8 mouse cellular contexts compared by ENCODE assay signal in genomic region chr9:77544354-77545067, GRCm38 (mm10). TPM values are rescaled to one million over a fixed set of nuclear protein-coding genes. Genes with fewer than 3 reads are reported as not detected.
DNase-seq lines count a peak whose midpoint lies in the region; ATAC-seq and TF ChIP-seq lines count a peak whose summit lies in the region.

Lrrc1 (minus strand) TSS chr9:77544870.

- peak within 1 kb of the TSS; percentile 85 for H3K27ac ChIP-seq in embryonic facial prominence, embryonic 14.5 days (replicated peaks; ENCODE audit: low read depth, low read length)
- H3K27ac ChIP-seq in limb, embryonic 14.5 days (replicated peaks; ENCODE audit: low read depth, low read length): peak within 1 kb of the TSS; percentile 67
- peak within 1 kb of the TSS; percentile 48; the same call in 1 of the 2 replicates for H3K27ac ChIP-seq in midbrain, postnatal 0 days (ENCODE audit: low read depth, low read length)

- H3K4me1 ChIP-seq in embryonic facial prominence, embryonic 14.5 days (ENCODE audit: control insufficient read depth, insufficient read depth, low read length): peaks cover 10% of the 10 kb centered on the region
- H3K4me1 ChIP-seq in limb, embryonic 14.5 days (ENCODE audit: control insufficient read depth, insufficient read depth, low read length): peaks cover 14% of the 10 kb centered on the region; the same call in 1 of the 2 replicates
- H3K4me1 ChIP-seq in midbrain, postnatal 0 days (ENCODE audit: insufficient read depth, low read length): 0 out of 2 replicates have a peak, but pooled peaks cover 3% of the 10 kb centered on the region

- no peaks in the 10 kb centered on the region for H3K27me3 ChIP-seq in embryonic facial prominence, embryonic 14.5 days (replicated peaks; ENCODE audit: control insufficient read depth, insufficient read depth, low read length)
- H3K27me3 ChIP-seq in limb, embryonic 14.5 days (ENCODE audit: control insufficient read depth, insufficient read depth, low read length): no peaks in the 10 kb centered on the region
- H3K27me3 ChIP-seq in midbrain, postnatal 0 days (ENCODE audit: insufficient read depth, low read length): peaks cover 4% of the 10 kb centered on the region; the same call in 1 of the 2 replicates

- peak; percentile 69 for DNase-seq in 3T3-L1 (ENCODE audit: low read depth, low spot score)
- peak; percentile 69 to 78 for DNase-seq in adrenal gland, postnatal 4 days (ENCODE audit: low spot score in 2 of 2)
- DNase-seq in embryonic facial prominence, embryonic 14.5 days (ENCODE audit: low spot score): peak; percentile 93
- DNase-seq in heart, adult 8-10 months (ENCODE audit: low spot score): peak; percentile 77
- peak; percentile 87 for DNase-seq in kidney, adult 9 months
- peak; percentile 81 for DNase-seq in limb, embryonic 14.5 days (ENCODE audit: low spot score)
- DNase-seq in midbrain, postnatal 0 days (ENCODE audit: low spot score): peak; percentile 85
- peak; percentile 72 to 89 for DNase-seq in spleen, postnatal 4 days (ENCODE audit: low spot score in 2 of 2)

- peak; percentile 91 for ATAC-seq in embryonic facial prominence, embryonic 14.5 days (ENCODE audit: low read depth)
- ATAC-seq in limb, embryonic 14.5 days (ENCODE audit: low FRiP score, low read depth): peak; percentile 93
- peak; percentile 90 for ATAC-seq in midbrain, postnatal 0 days (ENCODE audit: low FRiP score)

- WGBS in embryonic facial prominence, embryonic 14.5 days: 2% methylated on average over 51 of the region's 88 CpGs
- WGBS in limb, embryonic 14.5 days: 10% methylated on average over 42 of the region's 88 CpGs
- under 1% methylated on average over 77 of the region's 88 CpGs for WGBS in midbrain, postnatal 0 days

- H3K4me3 ChIP-seq in embryonic facial prominence, embryonic 14.5 days (ENCODE audit: low read depth, low read length): peak within 1 kb of the TSS; percentile 75
- H3K4me3 ChIP-seq in limb, embryonic 14.5 days (replicated peaks; ENCODE audit: low read length): peak within 1 kb of the TSS; percentile 80
- H3K4me3 ChIP-seq in midbrain, postnatal 0 days (ENCODE audit: low read depth, low read length): peak within 1 kb of the TSS; percentile 63

- no peaks in the 10 kb centered on the region for H3K36me3 ChIP-seq in embryonic facial prominence, embryonic 14.5 days (ENCODE audit: control insufficient read depth, insufficient read depth, low read length)
- H3K36me3 ChIP-seq in limb, embryonic 14.5 days (ENCODE audit: control insufficient read depth, insufficient read depth, low read length): no peaks in the 10 kb centered on the region
- no peaks in the 10 kb centered on the region for H3K36me3 ChIP-seq in midbrain, postnatal 0 days (ENCODE audit: insufficient read depth, low read length)

- TF ChIP-seq POLR2A in limb, embryonic 14.5 days (IDR thresholded peaks at IDR 0.05; ENCODE audit: borderline replicate concordance, extremely low read depth, insufficient read depth, insufficient read length): peak; percentile 91; the same call in 1 of the 2 replicates

- H3K9me3 ChIP-seq in embryonic facial prominence, embryonic 14.5 days (ENCODE audit: control insufficient read depth, low read length): no peaks in the 10 kb centered on the region
- H3K9me3 ChIP-seq in limb, embryonic 14.5 days (ENCODE audit: control insufficient read depth, low read length): no peaks in the 10 kb centered on the region
- H3K9me3 ChIP-seq in midbrain, postnatal 0 days (ENCODE audit: low read length): no peaks in the 10 kb centered on the region

- TF ChIP-seq CTCF in midbrain, postnatal 0 days (IDR thresholded peaks at IDR 0.05): peak; percentile 3; the same call in 1 of the 2 replicates

- peak within 1 kb of the TSS; percentile 97 for H3K4me2 ChIP-seq in embryonic facial prominence, embryonic 14.5 days (ENCODE audit: low read depth, low read length)
- peak within 1 kb of the TSS; percentile 95 for H3K4me2 ChIP-seq in limb, embryonic 14.5 days (replicated peaks; ENCODE audit: low read depth, low read length, severe bottlenecking)
- peak within 1 kb of the TSS; percentile 99 for H3K4me2 ChIP-seq in midbrain, postnatal 0 days (ENCODE audit: low read depth, low read length, poor library complexity, severe bottlenecking)

- H3K9ac ChIP-seq in embryonic facial prominence, embryonic 14.5 days (ENCODE audit: low read depth, low read length): peak within 1 kb of the TSS; percentile 76
- H3K9ac ChIP-seq in limb, embryonic 14.5 days (ENCODE audit: low read depth, low read length, severe bottlenecking): peak within 1 kb of the TSS; percentile 72
- H3K9ac ChIP-seq in midbrain, postnatal 0 days (replicated peaks; ENCODE audit: low read length, poor library complexity, severe bottlenecking): peak within 1 kb of the TSS; percentile 59

RNA-seq across cellular contexts. Expression of gene Lrrc1, which starts in this region (rescaled TPM):
- total RNA-seq in adrenal gland, postnatal 4 days (2021): 10 to 100 TPM; 21.3 to 26.5 TPM
- polyA plus RNA-seq in embryonic facial prominence, embryonic 14.5 days (2014; fragmentation: Nextera tagmentation; extraction: Ambion mirVana): 13.5 and 14.1 TPM in 2 replicates
- 10 to 100 TPM; 15.5 to 19.9 (median 16.8) TPM for total RNA-seq in heart, adult 8-10 months (2022)
- 26.6 and 27.7 TPM in 2 replicates for polyA plus RNA-seq in limb, embryonic 14.5 days (2012; rRNA removed)
- polyA plus RNA-seq in limb, embryonic 14.5 days (2014; fragmentation: Nextera tagmentation; extraction: Ambion mirVana): 14.0 and 16.8 TPM in 2 replicates
- total RNA-seq in midbrain, postnatal 0 days (2014; rRNA removed): 19.1 and 38.6 TPM in 2 replicates
- polyA plus RNA-seq in midbrain, postnatal 0 days (2015; fragmentation: Nextera tagmentation; extraction: Ambion mirVana): 4.2 and 4.6 TPM in 2 replicates

Comparison
In these comparisons a context has a peak if more than half of its experiments do, and no peak if none do; other contexts are left out.
1. Peak in every context shown above with its lines: DNase-seq, ATAC-seq, H3K4me3 ChIP-seq and H3K27ac ChIP-seq.